Mouse (Mus musculus) limb, embryonic 14.5 days (tissue): Measurements from ENCODE around the gene Alppl2. TPM values are rescaled to one million over a fixed set of nuclear protein-coding genes. Genes with fewer than 3 reads are reported as not detected.

ENCODE experiments used
- ATAC-seq: fragments of 200-750 bp; cut with Nextera tagmentation; 2 replicates; pipeline ENCODE4 v1.8.0; 2017; ENCODE audit warnings: low read depth, moderate number of reproducible peaks, moderate TSS enrichment; ENCODE audit not compliant: low FRiP score
- DNase-seq: peaks from one replicate; pipeline ENCODE4 v3.0.0-alpha.2; 2015; ENCODE audit warnings: low spot score
- H3K27ac ChIP-seq: fragments of 300-500 bp; sonication (generic); replicated peaks from 2 replicates; pipeline ENCODE4 v1.5.1; 2014; ENCODE audit warnings: low read depth, mild to moderate bottlenecking, low read length, moderate library complexity, mixed read lengths
- H3K27me3 ChIP-seq: fragments of 300-500 bp; sonication (generic); 2 replicates; pipeline ENCODE4 v1.6.1; 2014; ENCODE audit warnings: low read length, mixed read lengths; ENCODE audit not compliant: control insufficient read depth, insufficient read depth
- H3K36me3 ChIP-seq: fragments of 300-500 bp; sonication (generic); 2 replicates; pipeline ENCODE4 v1.6.1; 2014; ENCODE audit warnings: mild to moderate bottlenecking, low read length, moderate library complexity, mixed read lengths; ENCODE audit not compliant: control insufficient read depth, insufficient read depth
- H3K4me1 ChIP-seq: fragments of 300-500 bp; sonication (generic); 2 replicates; pipeline ENCODE4 v1.6.1; 2014; ENCODE audit warnings: antibody characterized with exemption, low read length, mixed read lengths; ENCODE audit not compliant: control insufficient read depth, insufficient read depth
- H3K4me2 ChIP-seq: fragments of 300-500 bp; sonication (generic); replicated peaks from 2 replicates; pipeline ENCODE4 v1.6.1; 2014; ENCODE audit warnings: low read depth, mild to moderate bottlenecking, low read length, moderate library complexity; ENCODE audit not compliant: severe bottlenecking
- H3K4me3 ChIP-seq: fragments of 300-500 bp; sonication (generic); replicated peaks from 2 replicates; pipeline ENCODE4 v1.5.1; 2014; ENCODE audit warnings: low read length
- H3K9ac ChIP-seq: fragments of 300-500 bp; sonication (generic); 2 replicates; pipeline ENCODE4 v1.6.1; 2014; ENCODE audit warnings: mild to moderate bottlenecking, low read depth, low read length, moderate library complexity; ENCODE audit not compliant: severe bottlenecking
- H3K9me3 ChIP-seq: fragments of 300-500 bp; sonication (generic); 2 replicates; pipeline ENCODE4 v1.6.1; 2016; ENCODE audit warnings: low read length; ENCODE audit not compliant: control insufficient read depth
- POLR2A ChIP-seq: fragments of 200-500 bp; IDR thresholded peaks from 2 replicates; pipeline ENCODE4 v1.8.0; 2012; ENCODE audit warnings: inconsistent platforms, mild to moderate bottlenecking, moderate library complexity, borderline replicate concordance; ENCODE audit not compliant: insufficient read depth, insufficient read length; ENCODE audit errors: extremely low read depth
- WGBS: fragments of 180-500 bp; shearing (Covaris S2); extraction: QIAGEN DNeasy Blood & Tissue Kit; methylation state at CpG from one replicate; pipeline ENCODE4 v1.1.7; 2014; 5-methylcytosine and 5-hydroxymethylcytosine counted together
- polyA plus RNA-seq, 2 experiments: library from polyadenylated mRNA; depleted of rRNA in 1 of 2; stranded (reverse) in 1 of 2; unstranded in 1 of 2; fragments of >200 nt; fragmentation: Nextera tagmentation in 1 of 2; extraction: Ambion mirVana in 1 of 2; gene quantifications; 2 replicates each; pipeline versions ENCODE4 v1.2.1 to v1.2.3; 2012 to 2014

Alppl2 gene
- polyA plus RNA-seq, 2 experiments = not detected

DNA sequence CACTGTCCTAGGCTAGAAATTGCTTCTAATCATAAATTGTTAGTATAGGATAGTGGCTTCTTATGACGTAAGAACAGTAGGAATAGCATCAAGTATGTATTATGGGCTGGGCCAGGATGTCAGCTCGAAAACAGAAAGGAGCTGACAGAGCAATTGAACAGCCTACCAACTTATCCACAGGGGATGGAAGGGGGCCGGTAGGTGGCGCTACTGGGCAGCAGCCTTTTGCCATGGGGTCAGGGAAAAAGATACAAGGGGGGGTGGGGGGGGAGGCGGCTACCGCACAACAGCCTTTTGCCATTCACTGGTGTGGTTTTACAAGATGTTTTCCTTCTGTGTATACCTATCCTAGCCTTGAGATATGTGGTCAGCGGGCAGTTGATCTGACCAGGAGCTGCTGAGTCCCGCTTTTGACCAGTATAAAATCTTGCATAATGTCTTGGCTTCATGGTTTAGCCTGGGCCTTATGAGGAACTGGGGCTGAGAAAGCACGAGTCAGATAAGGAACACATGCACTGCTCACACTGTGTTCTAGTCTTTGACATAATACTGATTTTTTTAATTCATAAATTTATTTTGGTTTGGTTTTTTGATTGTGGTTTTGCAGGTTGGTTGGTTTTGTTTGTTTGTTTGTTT lies 22.1 kb upstream of the Alppl2 start:
- Histone ChIP-seq H3K27me3 (no peaks in the 10 kb centered on the region), H3K9me3 (no peaks in the 10 kb centered on the region), H3K4me1 (no peaks in the 10 kb centered on the region), H3K9ac (no peak overlapping the region), H3K27ac (no peak overlapping the region), H3K4me3 (no peak overlapping the region), H3K36me3 (no peaks in the 10 kb centered on the region), H3K4me2 (no peak overlapping the region)
- 41% methylated on average over 9 of the region's 9 CpGs for WGBS
- DNase-seq (no peak), ATAC-seq (no peak)
- TF ChIP-seq POLR2A = no peak

DNA sequence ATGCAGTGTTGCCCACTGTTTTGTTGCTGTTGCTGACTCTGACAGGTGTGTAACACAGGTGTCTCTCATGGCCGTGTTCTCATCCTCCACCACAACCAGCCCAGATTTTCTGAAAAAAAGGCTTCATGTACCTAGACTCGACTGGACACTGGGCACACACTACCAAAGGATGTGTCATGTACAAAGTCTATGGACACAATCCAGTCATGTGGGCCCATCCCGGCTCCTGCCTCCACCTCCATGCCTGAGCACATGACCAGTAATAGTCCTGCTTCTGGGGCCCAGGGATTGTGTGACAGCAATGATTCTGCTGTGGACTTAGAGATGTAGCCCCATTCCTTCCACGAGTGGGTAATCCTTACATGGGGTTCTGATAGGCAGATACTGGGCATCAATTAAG lies 18.8 kb upstream of the Alppl2 start:
- H3K27me3 ChIP-seq = no peaks in the 10 kb centered on the region
- H3K9me3 ChIP-seq = no peaks in the 10 kb centered on the region
- ATAC-seq = no peak
- H3K36me3 ChIP-seq = no peaks in the 10 kb centered on the region
- DNase-seq = no peak
- H3K4me1 ChIP-seq = no peaks in the 10 kb centered on the region
- no peak overlapping the region for H3K4me3 ChIP-seq
- H3K27ac ChIP-seq = no peak overlapping the region
- H3K4me2 ChIP-seq = no peak overlapping the region
- no peak overlapping the region for H3K9ac ChIP-seq
- TF ChIP-seq POLR2A = no peak
- 83% methylated on average over 4 of the region's 4 CpGs for WGBS

DNA sequence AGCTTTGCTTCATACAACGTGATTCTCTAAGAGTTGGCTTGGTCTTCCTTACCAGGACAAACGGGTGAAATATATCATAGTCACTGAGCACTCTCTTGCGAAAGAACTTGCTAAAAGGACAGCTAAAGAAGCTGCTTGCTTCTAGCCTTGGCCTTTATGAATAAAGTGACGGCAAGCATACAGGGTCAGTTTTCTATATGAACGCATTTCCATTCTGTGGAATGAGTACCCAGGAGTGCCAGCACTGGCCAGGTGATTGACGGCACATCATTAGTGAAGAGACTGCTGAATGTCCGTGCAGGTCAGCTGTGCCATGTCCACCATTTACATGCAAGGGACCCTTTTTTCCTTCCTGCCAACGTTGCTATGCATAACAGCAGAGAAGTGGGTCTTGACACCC lies 16.8 kb upstream of the Alppl2 start:
- no peaks in the 10 kb centered on the region for H3K36me3 ChIP-seq
- no peak for TF ChIP-seq POLR2A
- WGBS = 81% methylated on average over 8 of the region's 8 CpGs
- DNase-seq = no peak
- no peaks in the 10 kb centered on the region for H3K9me3 ChIP-seq
- no peaks in the 10 kb centered on the region for H3K4me1 ChIP-seq
- no peaks in the 10 kb centered on the region for H3K27me3 ChIP-seq
- no peak overlapping the region for H3K9ac ChIP-seq
- no peak for ATAC-seq
- H3K4me3 ChIP-seq = no peak overlapping the region
- H3K4me2 ChIP-seq = no peak overlapping the region
- H3K27ac ChIP-seq = no peak overlapping the region

DNA sequence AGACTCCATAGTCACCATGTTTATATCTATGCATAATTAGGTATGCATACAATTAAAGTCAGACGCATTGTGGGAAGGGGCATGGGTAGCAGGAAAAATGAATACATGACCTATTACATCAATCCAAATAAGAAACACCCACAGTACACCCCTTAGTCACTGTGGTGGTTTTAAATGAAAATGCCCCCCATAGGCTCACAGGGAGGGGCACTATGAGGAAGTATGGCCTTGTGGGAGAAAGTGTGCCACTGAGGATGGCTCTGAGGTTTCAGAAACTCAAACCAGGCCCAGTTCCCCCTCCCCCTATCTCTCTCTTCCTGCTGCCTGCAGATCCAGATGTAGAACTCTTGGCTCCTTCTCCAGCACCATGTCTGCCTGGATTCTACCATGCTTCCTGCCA lies 14.2 kb upstream of the Alppl2 start:
- TF ChIP-seq POLR2A = no peak
- ATAC-seq = no peak
- Histone ChIP-seq H3K9me3 (no peaks in the 10 kb centered on the region), H3K4me1 (no peaks in the 10 kb centered on the region), H3K4me3 (no peak overlapping the region), H3K9ac (no peak overlapping the region), H3K36me3 (no peaks in the 10 kb centered on the region), H3K4me2 (no peak overlapping the region), H3K27ac (no peak overlapping the region), H3K27me3 (no peaks in the 10 kb centered on the region; the same call in 1 of the 2 replicates)
- no peak for DNase-seq
- WGBS = 68% methylated on average over 1 of the region's 1 CpGs

DNA sequence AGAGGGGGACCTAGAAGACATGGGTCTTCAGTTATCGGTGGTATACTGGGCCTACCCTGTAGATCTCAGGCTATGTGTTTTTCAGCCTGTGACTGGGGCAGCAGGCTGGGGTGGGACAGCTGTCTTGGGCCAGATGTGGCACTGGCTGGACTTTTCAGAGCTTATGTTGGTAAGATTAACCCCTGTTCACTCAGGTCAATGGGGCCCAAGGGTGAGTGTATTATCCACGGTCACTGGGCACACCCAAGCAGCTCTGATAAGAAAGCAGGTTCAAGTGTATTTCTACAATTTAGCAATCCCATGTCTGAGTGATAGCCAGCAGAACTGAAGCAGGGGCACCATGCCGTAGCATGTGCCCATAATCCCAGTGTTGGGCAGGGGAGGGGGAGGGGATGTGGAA lies 12.4 kb upstream of the Alppl2 start:
- ATAC-seq = no peak
- Histone ChIP-seq H3K9ac (no peak overlapping the region), H3K36me3 (no peaks in the 10 kb centered on the region), H3K4me1 (no peaks in the 10 kb centered on the region), H3K4me2 (no peak overlapping the region), H3K27me3 (no peaks in the 10 kb centered on the region; the same call in 1 of the 2 replicates), H3K27ac (no peak overlapping the region), H3K4me3 (no peak overlapping the region), H3K9me3 (no peaks in the 10 kb centered on the region)
- no peak for DNase-seq
- TF ChIP-seq POLR2A = no peak
- WGBS = 78% methylated on average over 3 of the region's 3 CpGs
